Mouse (Mus musculus) MEL-GATA-1-ER (cell line): ENCODE results near the gene Tfap4.
A peak's percentile ranks its signal among the peaks of the same experiment; 100 is the strongest.
"Not testable (repeated sequence)": the region's sequence is repeated elsewhere in the genome, so short reads cannot be mapped to it uniquely, and the experiment has no call there.

Experiments
- DNase-seq: peaks from one replicate; pipeline ENCODE4 v3.0.0-alpha.2; 2012; ENCODE audit warnings: low read depth; ENCODE audit errors: extremely low read depth

Tfap4 gene

GRCm38 (mm10) chr16:4557085-4557484 lies 2.6 kb downstream of the Tfap4 start:
- no peak for DNase-seq

- DNase-seq = no peak
Measured at GRCm38 (mm10) chr16:4555555-4555954, 4.1 kb downstream of the Tfap4 start.

- no peak for DNase-seq
Measured at GRCm38 (mm10) chr16:4552829-4553550, 6.7 kb downstream of the Tfap4 start.

- no peak for DNase-seq
Measured at GRCm38 (mm10) chr16:4551885-4552284, 7.8 kb downstream of the Tfap4 start.

- no peak for DNase-seq
Measured at GRCm38 (mm10) chr16:4551056-4551455, 8.6 kb downstream of the Tfap4 start.

- DNase-seq = no peak
Measured at GRCm38 (mm10) chr16:4548953-4549688, 10.5 kb downstream of the Tfap4 start.

- DNase-seq = no peak
Measured at GRCm38 (mm10) chr16:4547611-4548010, 12.0 kb downstream of the Tfap4 start.

GRCm38 (mm10) chr16:4546838-4547237 lies 12.8 kb downstream of the Tfap4 start:
- no peak for DNase-seq

GRCm38 (mm10) chr16:4544845-4545244 lies 14.8 kb downstream of the Tfap4 start:
- no peak for DNase-seq

GRCm38 (mm10) chr16:4543266-4543665 lies 16.4 kb downstream of the Tfap4 start:
- no peak for DNase-seq

GRCm38 (mm10) chr16:4542236-4542774 lies 17.3 kb downstream of the Tfap4 start:
- no peak for DNase-seq

GRCm38 (mm10) chr16:4541501-4542198 lies 18.0 kb downstream of the Tfap4 start, which contains the start of gene Srl:
TSS of gene Srl (minus strand) at chr16:4541816.
- peak; percentile 95 for DNase-seq

GRCm38 (mm10) chr16:4541033-4541432 lies 18.6 kb downstream of the Tfap4 start:
- DNase-seq = no peak

- DNase-seq = no peak
Measured at GRCm38 (mm10) chr16:4540064-4540775, 19.4 kb downstream of the Tfap4 start.

GRCm38 (mm10) chr16:4539521-4539920 lies 20.1 kb downstream of the Tfap4 start:
- no peak for DNase-seq

- no peak for DNase-seq
Measured at GRCm38 (mm10) chr16:4537616-4538358, 21.9 kb downstream of the Tfap4 start.

- DNase-seq = not testable (repeated sequence)
Measured at GRCm38 (mm10) chr16:4527373-4527772, 32.3 kb downstream of the Tfap4 start.

- no peak for DNase-seq
Measured at GRCm38 (mm10) chr16:4523313-4524004, 36.2 kb downstream of the Tfap4 start.

GRCm38 (mm10) chr16:4522879-4523278 lies 36.8 kb downstream of the Tfap4 start:
- DNase-seq = no peak
